Mouse (Mus musculus) CH12.LX (cell line): ENCODE measurements around the gene Il1f10. TPM values are rescaled to one million over a fixed set of nuclear protein-coding genes. Genes with fewer than 3 reads are reported as not detected.

Experiments used
- DNase-seq: peaks from one replicate; pipeline ENCODE4 v3.0.0-alpha.2; 2013; ENCODE audit errors: extremely low read depth
- H3K27ac ChIP-seq: 2 replicates; pipeline ENCODE4 v1.5.1; 2012; ENCODE audit warnings: low read depth, mild to moderate bottlenecking, control low read depth, moderate library complexity; ENCODE audit not compliant: insufficient read depth
- H3K27me3 ChIP-seq: replicated peaks from 2 replicates; pipeline ENCODE3; 2012; ENCODE audit warnings: inconsistent platforms
- H3K36me3 ChIP-seq, 2 experiments: replicated peaks in 1 of 2; 2 replicates each; pipeline versions ENCODE3 to v1.6.1; 2012; ENCODE audit warnings: inconsistent platforms in 1 of 2, low read length in 1 of 2, mild to moderate bottlenecking in 1 of 2, mixed read lengths in 1 of 2, moderate library complexity in 1 of 2; ENCODE audit not compliant: control insufficient read depth in 1 of 2, insufficient read depth in 1 of 2
- H3K4me1 ChIP-seq, 2 experiments: 2 replicates each; pipeline ENCODE4 v1.6.1; 2012; ENCODE audit warnings: inconsistent platforms in 1 of 2, moderate library complexity in 1 of 2; ENCODE audit not compliant: insufficient read depth in 2 of 2, control insufficient read depth in 1 of 2
- H3K4me2 ChIP-seq: 2 replicates; pipeline ENCODE4 v1.6.1; 2012; ENCODE audit warnings: low read depth, mild to moderate bottlenecking, control low read depth; ENCODE audit not compliant: poor library complexity, insufficient read depth, severe bottlenecking
- H3K4me3 ChIP-seq, 3 experiments: fragments of 150-350 bp in 1 of 3; sonication (generic) in 1 of 3; replicated peaks in 1 of 3; 2 replicates each; pipeline versions ENCODE3 to v1.5.1; 2011 to 2012; ENCODE audit warnings: low read depth in 2 of 3, low read length in 2 of 3, mild to moderate bottlenecking in 2 of 3, moderate library complexity in 2 of 3, control low read depth in 1 of 3, improper control_type of control experiment in 1 of 3, inconsistent platforms in 1 of 3, mixed read lengths in 1 of 3; ENCODE audit not compliant: poor library complexity in 1 of 3
- H3K79me2 ChIP-seq: replicated peaks from 2 replicates; pipeline ENCODE4 v1.6.1; 2012; ENCODE audit warnings: mild to moderate bottlenecking, moderate library complexity; ENCODE audit not compliant: control insufficient read depth, poor library complexity, insufficient read depth, severe bottlenecking; ENCODE audit errors: extremely low read depth
- H3K9ac ChIP-seq: 2 replicates; pipeline ENCODE4 v1.6.1; 2012; ENCODE audit warnings: low read depth, mild to moderate bottlenecking, control low read depth, moderate library complexity; ENCODE audit not compliant: insufficient read depth
- H3K9me3 ChIP-seq: replicated peaks from 2 replicates; pipeline ENCODE3; 2012; ENCODE audit warnings: low read length, inconsistent platforms, mixed read lengths
- BHLHE40 ChIP-seq: IDR thresholded peaks from 2 replicates; pipeline ENCODE4 v1.6.1; 2011; ENCODE audit warnings: mild to moderate bottlenecking, low read depth, low read length, improper control_type of control experiment
- CHD1 ChIP-seq: IDR thresholded peaks from 2 replicates; pipeline ENCODE4 v1.6.1; 2012; ENCODE audit warnings: low read depth, low read length, improper control_type of control experiment, inconsistent platforms
- CTCF ChIP-seq, 2 experiments: IDR thresholded peaks in 1 of 2; conservative IDR thresholded peaks in 1 of 2; 2 replicates each; pipeline ENCODE4 v1.5.1; 2011 to 2012; ENCODE audit warnings: low read depth in 2 of 2, low read length in 2 of 2, improper control_type of control experiment in 1 of 2, inconsistent platforms in 1 of 2, mild to moderate bottlenecking in 1 of 2, moderate library complexity in 1 of 2
- ELF1 ChIP-seq: IDR thresholded peaks from 2 replicates; pipeline ENCODE4 v1.6.1; 2014; ENCODE audit warnings: low read depth, mild to moderate bottlenecking, inconsistent platforms, low read length, improper control_type of control experiment
- EP300 ChIP-seq: IDR thresholded peaks from 2 replicates; pipeline ENCODE4 v1.6.1; 2011; ENCODE audit warnings: low read length, improper control_type of control experiment
- ETS1 ChIP-seq: conservative IDR thresholded peaks from 2 replicates; pipeline ENCODE4 v1.6.1; 2012; ENCODE audit warnings: low read depth, mild to moderate bottlenecking, inconsistent platforms, low read length, improper control_type of control experiment, moderate library complexity
- IRF4 ChIP-seq: IDR thresholded peaks from 2 replicates; pipeline ENCODE4 v1.6.1; 2014; ENCODE audit warnings: low read depth, mild to moderate bottlenecking, inconsistent platforms, low read length, improper control_type of control experiment
- JUND ChIP-seq: conservative IDR thresholded peaks from 2 replicates; pipeline ENCODE4 v1.6.1; 2011; ENCODE audit warnings: low read depth, low read length, improper control_type of control experiment
- KAT2A ChIP-seq: IDR thresholded peaks from 2 replicates; pipeline ENCODE4 v1.6.1; 2012; ENCODE audit warnings: low read length, improper control_type of control experiment, inconsistent platforms; ENCODE audit not compliant: insufficient replicate concordance
- MAX ChIP-seq: IDR thresholded peaks from 2 replicates; pipeline ENCODE4 v1.6.1; 2011; ENCODE audit warnings: low read length, improper control_type of control experiment
- MAZ ChIP-seq: IDR thresholded peaks from 2 replicates; pipeline ENCODE4 v1.6.1; 2012; ENCODE audit warnings: low read depth, mild to moderate bottlenecking, inconsistent platforms, low read length, improper control_type of control experiment, moderate library complexity
- MEF2A ChIP-seq: IDR thresholded peaks from 2 replicates; pipeline ENCODE4 v1.6.1; 2014; ENCODE audit warnings: low read depth, mild to moderate bottlenecking, inconsistent platforms, low read length, improper control_type of control experiment, borderline replicate concordance
- MXI1 ChIP-seq: IDR thresholded peaks from 2 replicates; pipeline ENCODE4 v1.6.1; 2011; ENCODE audit warnings: mild to moderate bottlenecking, low read depth, low read length, improper control_type of control experiment
- MYC ChIP-seq: IDR thresholded peaks from 2 replicates; pipeline ENCODE4 v1.6.1; 2011; ENCODE audit warnings: low read depth, mild to moderate bottlenecking, improper control_type of control experiment, low read length
- NRF1 ChIP-seq: IDR thresholded peaks from 2 replicates; pipeline ENCODE4 v1.6.1; 2014; ENCODE audit warnings: low read depth, mild to moderate bottlenecking, inconsistent platforms, low read length, improper control_type of control experiment, moderate library complexity
- RCOR1 ChIP-seq: conservative IDR thresholded peaks from 2 replicates; pipeline ENCODE4 v1.6.1; 2012; ENCODE audit warnings: low read depth, mild to moderate bottlenecking, inconsistent platforms, low read length, improper control_type of control experiment
- SIN3A ChIP-seq: IDR thresholded peaks from 2 replicates; pipeline ENCODE4 v1.6.1; 2012; ENCODE audit warnings: low read length, improper control_type of control experiment, inconsistent platforms
- SMC3 ChIP-seq: IDR thresholded peaks from 2 replicates; pipeline ENCODE4 v1.6.1; 2011; ENCODE audit warnings: low read depth, low read length, improper control_type of control experiment
- TBP ChIP-seq: conservative IDR thresholded peaks from 2 replicates; pipeline ENCODE4 v1.6.1; 2011; ENCODE audit warnings: low read depth, low read length, improper control_type of control experiment
- TCF12 ChIP-seq: IDR thresholded peaks from 2 replicates; pipeline ENCODE4 v1.6.1; 2014; ENCODE audit warnings: low read depth, mild to moderate bottlenecking, inconsistent platforms, low read length, improper control_type of control experiment
- UBTF ChIP-seq: IDR thresholded peaks from 2 replicates; pipeline ENCODE4 v1.6.1; 2012; ENCODE audit warnings: low read depth, mild to moderate bottlenecking, inconsistent platforms, low read length, improper control_type of control experiment, moderate library complexity
- USF1 ChIP-seq: IDR thresholded peaks from 2 replicates; pipeline ENCODE4 v1.6.1; 2014; ENCODE audit warnings: low read depth, mild to moderate bottlenecking, inconsistent platforms, low read length, improper control_type of control experiment
- USF2 ChIP-seq: conservative IDR thresholded peaks from 2 replicates; pipeline ENCODE4 v1.6.1; 2011; ENCODE audit warnings: low read depth, low read length, improper control_type of control experiment
- ZC3H11A ChIP-seq: IDR thresholded peaks from 2 replicates; pipeline ENCODE4 v1.6.1; 2012; ENCODE audit warnings: low read depth, mild to moderate bottlenecking, inconsistent platforms, low read length, improper control_type of control experiment
- ZKSCAN1 ChIP-seq: IDR thresholded peaks from 2 replicates; pipeline ENCODE4 v1.6.1; 2012; ENCODE audit warnings: low read depth, inconsistent platforms, low read length, improper control_type of control experiment, borderline replicate concordance
- ZMIZ1 ChIP-seq: IDR thresholded peaks from 2 replicates; pipeline ENCODE4 v1.6.1; 2012; ENCODE audit warnings: low read depth, mild to moderate bottlenecking, inconsistent platforms, low read length, improper control_type of control experiment
- ZNF384 ChIP-seq: IDR thresholded peaks from 2 replicates; pipeline ENCODE4 v1.6.1; 2012; ENCODE audit warnings: low read depth, low read length, improper control_type of control experiment, inconsistent platforms
- dilution Hi-C: fragments of 300-500 bp; cut with MboI; formaldehyde crosslinking; loops from 2 replicates; pipeline ENCODE4 v1.14.3; 2020; ENCODE audit warnings: low sequenced_read_pairs; ENCODE audit not compliant: extremely low pct_unique_long_range_greater_than_20kb, extremely low pct_ligation_motif_present
- in situ Hi-C: fragments of 300-500 bp; cut with MboI; formaldehyde crosslinking; loops from 3 replicates; pipeline ENCODE4 v1.14.3; 2019; ENCODE audit warnings: low sequenced_read_pairs, low pct_ligation_motif_present, low pct_unique_long_range_greater_than_20kb, mixed read lengths
- polyA plus RNA-seq: library from polyadenylated mRNA; unstranded; fragments of >175 nt; gene quantifications from 2 replicates; pipeline ENCODE4 v1.2.1, GENCODE M21; 2012; ENCODE audit warnings: low read depth; ENCODE audit not compliant: insufficient read length
- total RNA-seq, 2 experiments: library from RNA; depleted of rRNA; stranded (reverse); fragments of 300-350 nt in 1 of 2; fragments of >200 nt in 1 of 2; gene quantifications; 2 replicates each; pipeline ENCODE4 v1.2.3; 2012 to 2014

The Il1f10 gene
- total and polyA plus RNA-seq, 3 experiments = not detected

- in situ Hi-C loops = no loop called here
- H3K4me2 ChIP-seq = no peak overlapping the region
Measured at GRCm38 (mm10) chr2:24273619-24274018, 17.4 kb upstream of the Il1f10 start.

GRCm38 (mm10) chr2:24275146-24275545 lies 15.8 kb upstream of the Il1f10 start:
- in situ Hi-C loops (no loop called here), dilution Hi-C loops (no loop called here)
- Histone ChIP-seq H3K79me2 (no peaks in the 10 kb centered on the region), H3K4me3 (no peak overlapping the region), H3K9me3 (no peaks in the 10 kb centered on the region), H3K4me1 (no peaks in the 10 kb centered on the region), H3K4me2 (no peak overlapping the region), H3K27me3 (no peaks in the 10 kb centered on the region), H3K36me3 (no peaks in the 10 kb centered on the region), H3K27ac (no peak overlapping the region), H3K9ac (no peak overlapping the region)
- no peak for DNase-seq
- no peak for TF ChIP-seq SMC3
- TF ChIP-seq MEF2A = no peak
- no peak for TF ChIP-seq NRF1
- no peak for TF ChIP-seq CTCF (conservative IDR thresholded peaks at IDR 0.05 in 1 of 2, IDR thresholded peaks at IDR 0.05 in 1 of 2; ENCODE audit: low read depth in 2 of 2, low read length in 2 of 2)
- no peak for TF ChIP-seq ETS1
- TF ChIP-seq USF2 = no peak
- TF ChIP-seq MAX = no peak
- no peak for TF ChIP-seq KAT2A
- TF ChIP-seq EP300 = no peak
- TF ChIP-seq ZNF384 = no peak
- TF ChIP-seq JUND = no peak
- TF ChIP-seq IRF4 = no peak
- no peak for TF ChIP-seq USF1
- no peak for TF ChIP-seq TCF12
- TF ChIP-seq SIN3A = no peak
- TF ChIP-seq ZC3H11A = no peak
- TF ChIP-seq TBP = no peak
- TF ChIP-seq MYC = no peak
- TF ChIP-seq MXI1 = no peak
- no peak for TF ChIP-seq RCOR1

More at GRCm38 (mm10) chr2:24273619-24274018, 17.4 kb upstream of the Il1f10 start:
- H3K27ac ChIP-seq = no peak overlapping the region
- H3K4me1 ChIP-seq = no peaks in the 10 kb centered on the region
- no peaks in the 10 kb centered on the region for H3K36me3 ChIP-seq
- no peak overlapping the region for H3K9ac ChIP-seq
- no peak overlapping the region for H3K4me3 ChIP-seq
- no peaks in the 10 kb centered on the region for H3K9me3 ChIP-seq
- dilution Hi-C loops = no loop called here
- H3K27me3 ChIP-seq = no peaks in the 10 kb centered on the region
- TF ChIP-seq ZKSCAN1 (no peak), MEF2A (no peak), MAZ (no peak), BHLHE40 (no peak), ZMIZ1 (no peak), JUND (no peak), USF2 (no peak), CHD1 (no peak), CTCF (conservative IDR thresholded peaks at IDR 0.05 in 1 of 2, IDR thresholded peaks at IDR 0.05 in 1 of 2; ENCODE audit: low read depth in 2 of 2, low read length in 2 of 2) (no peak), ETS1 (no peak), MYC (no peak), ELF1 (no peak), SMC3 (no peak), UBTF (no peak), NRF1 (no peak)
- DNase-seq = no peak
- H3K79me2 ChIP-seq = no peaks in the 10 kb centered on the region
